Mouse (Mus musculus) CH12.LX (cell line): ENCODE data around the gene Pepd. TPM values are rescaled to one million over a fixed set of nuclear protein-coding genes. Genes with fewer than 3 reads are reported as not detected.
A peak's percentile ranks its signal among the peaks of the same experiment; 100 is the strongest.

Experiments used
- DNase-seq: peaks from one replicate; pipeline ENCODE4 v3.0.0-alpha.2; 2013; ENCODE audit errors: extremely low read depth
- H3K27ac ChIP-seq: 2 replicates; pipeline ENCODE4 v1.5.1; 2012; ENCODE audit warnings: low read depth, mild to moderate bottlenecking, control low read depth, moderate library complexity; ENCODE audit not compliant: insufficient read depth
- H3K27me3 ChIP-seq: replicated peaks from 2 replicates; pipeline ENCODE3; 2012; ENCODE audit warnings: inconsistent platforms
- H3K36me3 ChIP-seq, 2 experiments: replicated peaks in 1 of 2; 2 replicates each; pipeline versions ENCODE3 to v1.6.1; 2012; ENCODE audit warnings: inconsistent platforms in 1 of 2, low read length in 1 of 2, mild to moderate bottlenecking in 1 of 2, mixed read lengths in 1 of 2, moderate library complexity in 1 of 2; ENCODE audit not compliant: control insufficient read depth in 1 of 2, insufficient read depth in 1 of 2
- H3K4me1 ChIP-seq, 2 experiments: 2 replicates each; pipeline ENCODE4 v1.6.1; 2012; ENCODE audit warnings: inconsistent platforms in 1 of 2, moderate library complexity in 1 of 2; ENCODE audit not compliant: insufficient read depth in 2 of 2, control insufficient read depth in 1 of 2
- H3K4me2 ChIP-seq: 2 replicates; pipeline ENCODE4 v1.6.1; 2012; ENCODE audit warnings: low read depth, mild to moderate bottlenecking, control low read depth; ENCODE audit not compliant: poor library complexity, insufficient read depth, severe bottlenecking
- H3K4me3 ChIP-seq, 3 experiments: fragments of 150-350 bp in 1 of 3; sonication (generic) in 1 of 3; replicated peaks in 1 of 3; 2 replicates each; pipeline versions ENCODE3 to v1.5.1; 2011 to 2012; ENCODE audit warnings: low read depth in 2 of 3, low read length in 2 of 3, mild to moderate bottlenecking in 2 of 3, moderate library complexity in 2 of 3, control low read depth in 1 of 3, improper control_type of control experiment in 1 of 3, inconsistent platforms in 1 of 3, mixed read lengths in 1 of 3; ENCODE audit not compliant: poor library complexity in 1 of 3
- H3K79me2 ChIP-seq: replicated peaks from 2 replicates; pipeline ENCODE4 v1.6.1; 2012; ENCODE audit warnings: mild to moderate bottlenecking, moderate library complexity; ENCODE audit not compliant: control insufficient read depth, poor library complexity, insufficient read depth, severe bottlenecking; ENCODE audit errors: extremely low read depth
- H3K9ac ChIP-seq: 2 replicates; pipeline ENCODE4 v1.6.1; 2012; ENCODE audit warnings: low read depth, mild to moderate bottlenecking, control low read depth, moderate library complexity; ENCODE audit not compliant: insufficient read depth
- H3K9me3 ChIP-seq: replicated peaks from 2 replicates; pipeline ENCODE3; 2012; ENCODE audit warnings: low read length, inconsistent platforms, mixed read lengths
- BHLHE40 ChIP-seq: IDR thresholded peaks from 2 replicates; pipeline ENCODE4 v1.6.1; 2011; ENCODE audit warnings: mild to moderate bottlenecking, low read depth, low read length, improper control_type of control experiment
- CHD1 ChIP-seq: IDR thresholded peaks from 2 replicates; pipeline ENCODE4 v1.6.1; 2012; ENCODE audit warnings: low read depth, low read length, improper control_type of control experiment, inconsistent platforms
- CHD2 ChIP-seq: IDR thresholded peaks from 2 replicates; pipeline ENCODE4 v1.6.1; 2011; ENCODE audit warnings: low read length, improper control_type of control experiment
- E2F4 ChIP-seq: IDR thresholded peaks from 2 replicates; pipeline ENCODE4 v1.6.1; 2011; ENCODE audit warnings: low read depth, low read length, improper control_type of control experiment; ENCODE audit not compliant: insufficient replicate concordance
- ELF1 ChIP-seq: IDR thresholded peaks from 2 replicates; pipeline ENCODE4 v1.6.1; 2014; ENCODE audit warnings: low read depth, mild to moderate bottlenecking, inconsistent platforms, low read length, improper control_type of control experiment
- EP300 ChIP-seq: IDR thresholded peaks from 2 replicates; pipeline ENCODE4 v1.6.1; 2011; ENCODE audit warnings: low read length, improper control_type of control experiment
- HCFC1 ChIP-seq: IDR thresholded peaks from 2 replicates; pipeline ENCODE4 v1.6.1; 2012; ENCODE audit warnings: low read depth, mild to moderate bottlenecking, inconsistent platforms, low read length, improper control_type of control experiment
- IRF4 ChIP-seq: IDR thresholded peaks from 2 replicates; pipeline ENCODE4 v1.6.1; 2014; ENCODE audit warnings: low read depth, mild to moderate bottlenecking, inconsistent platforms, low read length, improper control_type of control experiment
- MAX ChIP-seq: IDR thresholded peaks from 2 replicates; pipeline ENCODE4 v1.6.1; 2011; ENCODE audit warnings: low read length, improper control_type of control experiment
- MEF2A ChIP-seq: IDR thresholded peaks from 2 replicates; pipeline ENCODE4 v1.6.1; 2014; ENCODE audit warnings: low read depth, mild to moderate bottlenecking, inconsistent platforms, low read length, improper control_type of control experiment, borderline replicate concordance
- MXI1 ChIP-seq: IDR thresholded peaks from 2 replicates; pipeline ENCODE4 v1.6.1; 2011; ENCODE audit warnings: mild to moderate bottlenecking, low read depth, low read length, improper control_type of control experiment
- MYC ChIP-seq: IDR thresholded peaks from 2 replicates; pipeline ENCODE4 v1.6.1; 2011; ENCODE audit warnings: low read depth, mild to moderate bottlenecking, improper control_type of control experiment, low read length
- NELFE ChIP-seq: IDR thresholded peaks from 2 replicates; pipeline ENCODE4 v1.6.1; 2011; ENCODE audit warnings: low read depth, low read length, improper control_type of control experiment
- NRF1 ChIP-seq: IDR thresholded peaks from 2 replicates; pipeline ENCODE4 v1.6.1; 2014; ENCODE audit warnings: low read depth, mild to moderate bottlenecking, inconsistent platforms, low read length, improper control_type of control experiment, moderate library complexity
- POLR2A ChIP-seq: IDR thresholded peaks from 2 replicates; pipeline ENCODE4 v1.6.1; 2011; ENCODE audit warnings: low read depth, mild to moderate bottlenecking, improper control_type of control experiment, low read length
- TBP ChIP-seq: conservative IDR thresholded peaks from 2 replicates; pipeline ENCODE4 v1.6.1; 2011; ENCODE audit warnings: low read depth, low read length, improper control_type of control experiment
- TCF12 ChIP-seq: IDR thresholded peaks from 2 replicates; pipeline ENCODE4 v1.6.1; 2014; ENCODE audit warnings: low read depth, mild to moderate bottlenecking, inconsistent platforms, low read length, improper control_type of control experiment
- UBTF ChIP-seq: IDR thresholded peaks from 2 replicates; pipeline ENCODE4 v1.6.1; 2012; ENCODE audit warnings: low read depth, mild to moderate bottlenecking, inconsistent platforms, low read length, improper control_type of control experiment, moderate library complexity
- USF2 ChIP-seq: conservative IDR thresholded peaks from 2 replicates; pipeline ENCODE4 v1.6.1; 2011; ENCODE audit warnings: low read depth, low read length, improper control_type of control experiment
- ZKSCAN1 ChIP-seq: IDR thresholded peaks from 2 replicates; pipeline ENCODE4 v1.6.1; 2012; ENCODE audit warnings: low read depth, inconsistent platforms, low read length, improper control_type of control experiment, borderline replicate concordance
- dilution Hi-C: fragments of 300-500 bp; cut with MboI; formaldehyde crosslinking; loops from 2 replicates; pipeline ENCODE4 v1.14.3; 2020; ENCODE audit warnings: low sequenced_read_pairs; ENCODE audit not compliant: extremely low pct_unique_long_range_greater_than_20kb, extremely low pct_ligation_motif_present
- in situ Hi-C: fragments of 300-500 bp; cut with MboI; formaldehyde crosslinking; loops from 3 replicates; pipeline ENCODE4 v1.14.3; 2019; ENCODE audit warnings: low sequenced_read_pairs, low pct_ligation_motif_present, low pct_unique_long_range_greater_than_20kb, mixed read lengths
- polyA plus RNA-seq: library from polyadenylated mRNA; unstranded; fragments of >175 nt; gene quantifications from 2 replicates; pipeline ENCODE4 v1.2.1, GENCODE M21; 2012; ENCODE audit warnings: low read depth; ENCODE audit not compliant: insufficient read length
- total RNA-seq, 2 experiments: library from RNA; depleted of rRNA; stranded (reverse); fragments of 300-350 nt in 1 of 2; fragments of >200 nt in 1 of 2; gene quantifications; 2 replicates each; pipeline ENCODE4 v1.2.3; 2012 to 2014

Pepd gene
- total and polyA plus RNA-seq, 3 experiments, result 52.4 to 68.3 (median 53.5) TPM

- no peak overlapping the region for H3K4me2 ChIP-seq
- DNase-seq, result no peak
- no peaks in the 10 kb centered on the region for H3K27me3 ChIP-seq
- no peak overlapping the region for H3K9ac ChIP-seq
- H3K9me3 ChIP-seq, result no peaks in the 10 kb centered on the region
- H3K27ac ChIP-seq, result no peak overlapping the region
- no peak for TF ChIP-seq ELF1
- TF ChIP-seq ZKSCAN1, result no peak
- no peak for TF ChIP-seq NRF1
- no peak for TF ChIP-seq MXI1
- TF ChIP-seq TBP, result no peak
- TF ChIP-seq MEF2A, result no peak
- TF ChIP-seq NELFE, result no peak
- no peak for TF ChIP-seq TCF12
- no peak for TF ChIP-seq POLR2A
- no peak for TF ChIP-seq E2F4
- TF ChIP-seq USF2, result no peak
- TF ChIP-seq IRF4, result no peak
- TF ChIP-seq CHD1, result no peak
- no peak for TF ChIP-seq UBTF
- no peak for TF ChIP-seq HCFC1
- TF ChIP-seq MAX, result no peak
- TF ChIP-seq CHD2, result no peak
- in situ Hi-C loops (no loop called here), dilution Hi-C loops (no loop called here)
- H3K36me3 ChIP-seq, result peaks cover 27 to 83% of the 10 kb centered on the region in 2 experiments
- H3K4me3 ChIP-seq, result no peak overlapping the region
- H3K79me2 ChIP-seq, result no peaks in the 10 kb centered on the region
- peaks cover 2 to 19% of the 10 kb centered on the region in 2 experiments for H3K4me1 ChIP-seq
These were observed 115.7 kb downstream of the Pepd start for GRCm38 (mm10) chr7:35027801-35028420.

- Histone ChIP-seq H3K36me3 (peaks cover 24 to 84% of the 10 kb centered on the region in 2 experiments), H3K9me3 (no peaks in the 10 kb centered on the region), H3K4me2 (no peak overlapping the region), H3K27ac (no peak overlapping the region)
- TF ChIP-seq BHLHE40, result 0 out of 2 replicates have a peak, but pooled peaks have one; percentile 28
- no peak for TF ChIP-seq EP300
- no peak for TF ChIP-seq NELFE
- 0 out of 2 replicates have a peak, but pooled peaks have one; percentile 32 for TF ChIP-seq MEF2A
- no peak for TF ChIP-seq MAX
- no peak for TF ChIP-seq CHD1
- no peak for TF ChIP-seq MYC
- TF ChIP-seq, all 38 proteins: peak for 2
- dilution Hi-C loops (no loop called here), in situ Hi-C loops (no loop called here)
- DNase-seq, result no peak
- Histone ChIP-seq H3K27me3 (no peaks in the 10 kb centered on the region), H3K4me1 (peaks cover 2 to 19% of the 10 kb centered on the region in 2 experiments; a peak in 3 of 4 replicates), H3K4me3 (no peak overlapping the region), H3K9ac (no peak overlapping the region), H3K79me2 (no peaks in the 10 kb centered on the region)
These were observed 116.4 kb downstream of the Pepd start for GRCm38 (mm10) chr7:35028559-35028958.
